Mouse (Mus musculus) megakaryocyte-erythroid progenitor cell, adult 5-6 weeks (primary cell): ENCODE results near the gene Hkdc1. TPM values are rescaled to one million over a fixed set of nuclear protein-coding genes. Genes with fewer than 3 reads are reported as not detected.

Experiments
- ATAC-seq: replicated peaks from 2 replicates; pipeline ENCODE4 v1.8.0; 2016; ENCODE audit warnings: mild to moderate bottlenecking, inconsistent platforms; ENCODE audit not compliant: severe bottlenecking, poor library complexity, low FRiP score, low TSS enrichment
- total RNA-seq, 2 experiments: library from RNA; stranded (forward) in 1 of 2; stranded (reverse) in 1 of 2; fragments of 200-1000, 215-1000 nt in 1 of 2; fragments of >200 nt in 1 of 2; fragmentation: Nextera tagmentation in 1 of 2; gene quantifications; 2 replicates each; pipeline ENCODE4 v1.2.3; 2014 to 2017

Hkdc1 gene
- total RNA-seq, 2 experiments from 2014 or later, result not detected

DNA sequence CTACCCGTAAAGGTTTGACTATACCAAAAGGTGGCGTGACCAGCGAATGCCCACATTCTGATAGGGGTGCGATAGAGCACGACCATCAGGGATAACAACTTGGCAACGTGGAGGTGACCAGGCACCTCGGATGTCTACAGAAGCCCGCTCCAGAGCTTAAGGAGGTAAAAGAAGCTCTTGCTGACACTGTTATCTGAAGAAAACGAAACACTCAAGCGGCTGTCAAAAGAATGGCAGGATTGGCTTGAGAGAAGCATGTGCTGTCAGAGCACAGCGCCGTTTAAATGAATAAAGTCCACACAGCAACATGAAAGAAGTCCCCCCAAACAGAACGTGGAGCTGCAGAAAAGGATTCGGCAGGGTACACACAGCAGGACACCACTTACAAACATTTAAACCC is 89.0 kb downstream of the Hkdc1 start:
- ATAC-seq, result no peak

Other genes starting within 250 kb of the Hkdc1 start
- gene Tspan15, start 191.2 kb downstream of the Hkdc1 start, total RNA-seq (2014; fragmentation: Nextera tagmentation), result 1.9 and 10.3 TPM in 2 replicates
- 1.5 and 1.7 TPM in 2 replicates for gene Tspan15, start 191.2 kb downstream of the Hkdc1 start, total RNA-seq (2017)
- gene Tacr2, start 170.1 kb downstream of the Hkdc1 start, total RNA-seq (2014; fragmentation: Nextera tagmentation), result not detected in 2 replicates
- not detected in 2 replicates for gene Tacr2, start 170.1 kb downstream of the Hkdc1 start, total RNA-seq (2017)
- 212 and 217 TPM in 2 replicates for gene Hk1, start 42.6 kb downstream of the Hkdc1 start, total RNA-seq (2014; fragmentation: Nextera tagmentation)
- gene Hk1, start 42.6 kb downstream of the Hkdc1 start, total RNA-seq (2017), result 295 and 330 TPM in 2 replicates
- 1.2 and 1.4 TPM in 2 replicates for gene 4930507D05Rik, start 27.0 kb upstream of the Hkdc1 start, total RNA-seq (2014; fragmentation: Nextera tagmentation)
- 0.99 and 1.2 TPM in 2 replicates for gene 4930507D05Rik, start 27.0 kb upstream of the Hkdc1 start, total RNA-seq (2017)
- 61.9 and 63.9 TPM in 2 replicates for gene Supv3l1, start 27.2 kb upstream of the Hkdc1 start, total RNA-seq (2014; fragmentation: Nextera tagmentation)
- gene Supv3l1, start 27.2 kb upstream of the Hkdc1 start, total RNA-seq (2017), result 60.6 and 72.4 TPM in 2 replicates
- 44.1 and 55.2 TPM in 2 replicates for gene Vps26a, start 64.3 kb upstream of the Hkdc1 start, total RNA-seq (2014; fragmentation: Nextera tagmentation)
- 75.5 and 79.0 TPM in 2 replicates for gene Vps26a, start 64.3 kb upstream of the Hkdc1 start, total RNA-seq (2017)
- gene Srgn, start 105.0 kb upstream of the Hkdc1 start, total RNA-seq (2014; fragmentation: Nextera tagmentation), result 322 and 332 TPM in 2 replicates
- gene Srgn, start 105.0 kb upstream of the Hkdc1 start, total RNA-seq (2017), result 732 and 1,011 TPM in 2 replicates
- 18.5 and 25.1 TPM in 2 replicates for gene Kif1bp, start 156.0 kb upstream of the Hkdc1 start, total RNA-seq (2014; fragmentation: Nextera tagmentation)
- 18.7 and 20.9 TPM in 2 replicates for gene Kif1bp, start 156.0 kb upstream of the Hkdc1 start, total RNA-seq (2017)
- gene Ddx21, start 179.8 kb upstream of the Hkdc1 start, total RNA-seq (2014; fragmentation: Nextera tagmentation), result 183 and 189 TPM in 2 replicates
- gene Ddx21, start 179.8 kb upstream of the Hkdc1 start, total RNA-seq (2017), result 338 and 364 TPM in 2 replicates
- 95.7 and 110 TPM in 2 replicates for gene Ddx50, start 228.7 kb upstream of the Hkdc1 start, total RNA-seq (2014; fragmentation: Nextera tagmentation)
- gene Ddx50, start 228.7 kb upstream of the Hkdc1 start, total RNA-seq (2017), result 92.5 and 102 TPM in 2 replicates